Mouse (Mus musculus) cerebellum, adult 9-10 months (tissue): ENCODE results near the gene Tmem178b.

ENCODE experiments used
- DNase-seq: peaks from one replicate; pipeline ENCODE4 v3.0.0; 2022

The Tmem178b gene

GRCm38 (mm10) chr6:39872901-39873591 lies at the start of gene Tmem178b:
Gene Tmem178b (plus strand): TSS chr6:39873271.
- peak; percentile 68 for DNase-seq

GRCm38 (mm10) chr6:39828736-39829135 lies 44.3 kb upstream of the Tmem178b start:
- DNase-seq: no peak

- no peak for DNase-seq
These were observed 29.3 kb upstream of the Tmem178b start for GRCm38 (mm10) chr6:39843698-39844342.

GRCm38 (mm10) chr6:39847538-39847937 lies 25.5 kb upstream of the Tmem178b start:
- DNase-seq: no peak

- DNase-seq: peak; percentile 9
These were observed 24.3 kb upstream of the Tmem178b start for GRCm38 (mm10) chr6:39848766-39849165.

- DNase-seq: no peak
These were observed 23.4 kb upstream of the Tmem178b start for GRCm38 (mm10) chr6:39849667-39850066.

GRCm38 (mm10) chr6:39870271-39871135 lies 2.6 kb upstream of the Tmem178b start:
- peak; percentile 87 for DNase-seq

- DNase-seq: peak; percentile 93
These were observed 1.4 kb upstream of the Tmem178b start for GRCm38 (mm10) chr6:39871381-39872305.

- no peak for DNase-seq
These were observed 668 bp upstream of the Tmem178b start for GRCm38 (mm10) chr6:39872306-39872900.

GRCm38 (mm10) chr6:39875186-39875585 lies 2.1 kb downstream of the Tmem178b start:
- DNase-seq: no peak

GRCm38 (mm10) chr6:39876444-39876843 lies 3.4 kb downstream of the Tmem178b start:
- no peak for DNase-seq

GRCm38 (mm10) chr6:39890811-39891210 lies 17.7 kb downstream of the Tmem178b start:
- no peak for DNase-seq

GRCm38 (mm10) chr6:39896500-39896899 lies 23.4 kb downstream of the Tmem178b start:
- no peak for DNase-seq

GRCm38 (mm10) chr6:39899231-39899630 lies 26.2 kb downstream of the Tmem178b start:
- DNase-seq: no peak

GRCm38 (mm10) chr6:39903220-39903773 lies 30.2 kb downstream of the Tmem178b start:
- no peak for DNase-seq

GRCm38 (mm10) chr6:39903845-39904244 lies 30.8 kb downstream of the Tmem178b start:
- DNase-seq: no peak

GRCm38 (mm10) chr6:39914956-39915355 lies 41.9 kb downstream of the Tmem178b start:
- no peak for DNase-seq

GRCm38 (mm10) chr6:39915636-39916281 lies 42.7 kb downstream of the Tmem178b start:
- peak; percentile 44 for DNase-seq

GRCm38 (mm10) chr6:39916514-39916913 lies 43.4 kb downstream of the Tmem178b start:
- no peak for DNase-seq

- DNase-seq: peak; percentile 24
These were observed 44.2 kb downstream of the Tmem178b start for GRCm38 (mm10) chr6:39917242-39917641.

GRCm38 (mm10) chr6:39917729-39918128 lies 44.7 kb downstream of the Tmem178b start:
- DNase-seq: no peak
